Mouse (Mus musculus): ENCODE results near the gene Hdc. TPM values are rescaled to one million over a fixed set of nuclear protein-coding genes. Genes with fewer than 3 reads are reported as not detected.

The Hdc gene
- polyA plus RNA-seq, 1 experiment from 2014 or later: 2.1 TPM

DNA sequence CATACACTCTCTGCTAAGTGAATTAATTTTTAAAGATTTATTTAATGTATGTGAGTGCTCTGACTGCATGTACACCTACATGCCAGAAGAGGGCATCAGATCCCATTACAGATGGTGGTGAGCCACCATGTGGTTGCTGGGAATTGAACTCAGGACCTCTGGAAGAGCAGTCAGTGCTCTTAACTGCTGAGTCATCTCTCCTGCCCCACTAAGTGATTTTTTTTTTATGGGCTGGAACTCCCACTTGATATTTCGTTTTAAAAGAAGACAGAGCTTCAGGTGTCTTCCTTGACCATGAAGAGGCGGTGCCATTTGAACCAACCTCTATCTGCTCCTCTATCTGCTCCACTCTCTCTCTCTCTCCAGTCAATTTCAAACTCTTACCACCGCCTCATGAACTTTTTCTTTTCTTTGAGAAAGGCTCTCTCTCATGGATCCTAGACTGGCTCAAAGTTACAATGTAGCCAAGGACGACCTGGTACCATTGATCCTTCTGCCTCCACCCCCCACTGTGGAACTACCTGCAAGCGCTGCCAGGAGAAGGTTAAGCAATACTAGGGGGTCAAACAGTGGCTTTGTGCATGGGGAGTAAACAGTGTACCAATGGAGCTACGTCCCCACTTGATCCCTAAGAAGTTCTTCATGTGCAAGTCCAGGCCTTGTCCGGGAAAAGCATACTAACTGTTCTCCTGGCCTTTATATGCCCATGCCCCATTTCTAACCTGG is 22.6 kb downstream of the Hdc start:
- H3K27ac ChIP-seq: no peak overlapping the region
- DNase-seq (ENCODE audit: low spot score): no peak
- no peaks in the 10 kb centered on the region for H3K9me3 ChIP-seq
- no peaks in the 10 kb centered on the region for H3K36me3 ChIP-seq
- H3K27me3 ChIP-seq (ENCODE audit: insufficient read depth, poor library complexity, severe bottlenecking): no peaks in the 10 kb centered on the region
- H3K4me1 ChIP-seq (replicated peaks): peaks cover 4% of the 10 kb centered on the region; the same call in 1 of the 2 replicates
- WGBS: 92% methylated on average over 7 of the region's 7 CpGs
- no peak overlapping the region for H3K4me3 ChIP-seq

DNA sequence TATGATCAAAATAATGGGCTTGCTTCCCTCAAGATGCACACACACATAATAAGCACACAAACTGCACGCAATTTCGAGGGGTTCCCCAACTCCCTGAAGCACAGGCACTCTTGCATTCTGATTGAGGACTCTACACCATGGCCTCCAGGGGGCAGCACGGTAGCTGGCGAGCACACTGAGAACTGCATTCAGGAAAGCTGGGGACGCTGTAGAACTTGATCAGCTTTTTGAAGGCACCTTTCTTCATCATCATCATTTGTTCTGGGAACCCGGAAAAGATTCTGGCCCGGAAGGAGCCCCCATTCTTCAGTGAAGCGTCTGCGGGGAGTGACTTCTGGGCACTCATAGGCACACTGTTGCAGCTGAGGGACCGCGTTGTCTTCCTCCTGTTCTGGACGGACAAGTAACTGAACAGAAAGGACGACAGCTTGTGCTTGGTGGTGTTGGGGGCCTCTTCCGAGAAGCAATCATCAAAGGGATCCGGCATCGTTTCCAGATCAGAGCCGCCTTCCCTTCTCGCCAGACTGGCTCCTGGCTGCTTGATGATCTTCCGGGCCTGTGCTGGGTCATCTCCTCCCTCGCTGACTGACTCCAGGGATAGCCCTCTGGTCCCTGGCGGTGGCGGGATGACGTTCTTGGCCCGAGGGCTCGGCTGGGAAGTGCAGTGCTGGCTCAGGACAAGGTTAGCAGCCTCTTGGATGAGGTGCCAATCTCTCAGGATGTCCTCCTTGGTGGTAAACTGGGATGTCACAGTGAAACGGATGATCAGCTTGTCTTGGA is 25.1 kb downstream of the Hdc start:
- Histone ChIP-seq H3K27me3 (ENCODE audit: insufficient read depth, poor library complexity, severe bottlenecking) (no peaks in the 10 kb centered on the region), H3K4me3 (peak overlapping the region; percentile 42), H3K27ac (peak overlapping the region; percentile 67; the same call in 1 of the 2 replicates), H3K36me3 (no peaks in the 10 kb centered on the region), H3K4me1 (replicated peaks) (peaks cover 4% of the 10 kb centered on the region; the same call in 1 of the 2 replicates), H3K9me3 (no peaks in the 10 kb centered on the region)
- 31% methylated on average over 26 of the region's 26 CpGs for WGBS
- DNase-seq (ENCODE audit: low spot score): peak; percentile 71

DNA sequence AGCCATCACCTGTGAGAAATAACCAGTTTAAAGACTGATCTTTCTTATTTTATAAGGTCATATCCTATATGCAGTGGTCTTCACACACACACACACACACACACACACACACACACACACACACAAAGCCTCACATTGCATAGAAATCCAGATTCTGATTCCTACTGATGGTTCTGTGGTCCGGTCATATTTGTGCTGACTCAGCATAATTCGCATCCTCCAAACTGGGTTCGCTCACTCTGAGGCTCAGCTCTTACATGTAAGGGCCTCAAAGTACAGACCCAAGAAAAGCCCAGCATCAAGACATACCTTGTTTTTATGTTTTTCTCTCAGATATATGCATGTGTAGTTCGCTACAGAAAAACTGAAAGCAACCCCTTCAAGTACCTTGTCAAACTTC is 27.8 kb downstream of the Hdc start:
- H3K27me3 ChIP-seq (ENCODE audit: insufficient read depth, poor library complexity, severe bottlenecking): no peaks in the 10 kb centered on the region
- no peak for DNase-seq (ENCODE audit: low spot score)
- no peak overlapping the region for H3K4me3 ChIP-seq
- H3K36me3 ChIP-seq: no peaks in the 10 kb centered on the region
- WGBS: 95% methylated on average over 4 of the region's 4 CpGs
- no peak overlapping the region for H3K27ac ChIP-seq
- 0 out of 2 replicates have a peak, but pooled peaks cover 4% of the 10 kb centered on the region for H3K4me1 ChIP-seq (replicated peaks)
- H3K9me3 ChIP-seq: no peaks in the 10 kb centered on the region

DNA sequence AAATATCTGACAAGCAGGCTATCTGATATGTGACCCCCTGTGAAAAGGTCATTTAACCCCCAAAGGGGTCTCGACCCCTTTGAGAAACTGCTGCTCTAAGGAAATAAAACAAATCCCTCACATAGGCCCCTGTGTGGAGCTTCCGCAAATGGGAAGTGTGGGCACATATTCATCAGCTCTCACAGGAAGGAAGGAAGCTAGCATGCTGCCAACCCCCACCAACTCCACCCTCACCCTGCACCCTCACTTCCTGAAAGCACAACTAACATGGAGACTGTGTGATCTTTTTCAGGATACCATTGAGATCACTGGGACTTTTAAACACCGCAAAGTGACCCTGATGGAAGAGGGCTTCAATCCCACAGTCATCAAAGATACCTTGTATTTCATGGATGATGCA is 31.6 kb downstream of the Hdc start:
- no peak for DNase-seq (ENCODE audit: low spot score)
- Histone ChIP-seq H3K4me1 (replicated peaks) (no peaks in the 10 kb centered on the region), H3K27me3 (ENCODE audit: insufficient read depth, poor library complexity, severe bottlenecking) (no peaks in the 10 kb centered on the region), H3K4me3 (no peak overlapping the region), H3K27ac (no peak overlapping the region), H3K36me3 (no peaks in the 10 kb centered on the region), H3K9me3 (no peaks in the 10 kb centered on the region)
- 87% methylated on average over 3 of the region's 3 CpGs for WGBS

DNA sequence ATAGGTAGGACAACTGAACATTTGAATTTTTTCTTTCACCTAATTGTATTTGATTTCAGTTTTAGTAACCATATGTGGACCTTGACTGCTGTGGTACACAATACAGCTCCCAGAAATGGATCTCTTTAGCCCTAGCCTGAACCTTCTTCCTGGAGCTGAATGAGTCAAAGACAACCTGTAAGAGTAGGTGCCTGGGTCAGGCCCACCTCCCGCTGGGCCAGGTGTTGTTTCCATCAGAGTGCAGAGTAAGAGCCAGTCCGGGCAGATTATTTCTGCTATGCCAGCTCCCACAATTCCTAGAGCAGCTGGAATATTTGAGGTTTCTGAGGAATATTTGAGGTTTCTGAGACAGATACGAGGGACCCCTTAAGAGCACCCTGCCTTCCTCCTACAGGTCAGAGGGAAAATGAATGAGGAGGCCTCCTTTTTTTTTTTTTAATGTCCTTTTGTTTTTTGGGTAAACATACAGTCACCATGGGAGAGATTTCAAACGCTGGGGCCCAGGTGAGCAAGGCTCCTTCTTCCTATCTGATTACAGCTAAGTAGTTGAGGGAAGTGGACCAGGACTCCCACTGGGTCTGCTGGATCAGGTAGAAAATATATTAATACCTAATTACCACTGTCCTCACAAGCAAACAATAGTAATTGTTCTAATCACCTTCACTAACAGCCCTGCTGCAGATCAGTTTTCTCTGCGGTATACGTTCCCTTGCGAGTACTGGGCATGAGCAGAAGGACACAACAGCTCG is 34.3 kb downstream of the Hdc start:
- no peaks in the 10 kb centered on the region for H3K9me3 ChIP-seq
- H3K27me3 ChIP-seq (ENCODE audit: insufficient read depth, poor library complexity, severe bottlenecking): no peaks in the 10 kb centered on the region
- H3K27ac ChIP-seq: no peak overlapping the region
- no peak overlapping the region for H3K4me3 ChIP-seq
- H3K4me1 ChIP-seq (replicated peaks): no peaks in the 10 kb centered on the region
- H3K36me3 ChIP-seq: no peaks in the 10 kb centered on the region
- DNase-seq (ENCODE audit: low spot score): no peak
- 85% methylated on average over 8 of the region's 8 CpGs for WGBS

DNA sequence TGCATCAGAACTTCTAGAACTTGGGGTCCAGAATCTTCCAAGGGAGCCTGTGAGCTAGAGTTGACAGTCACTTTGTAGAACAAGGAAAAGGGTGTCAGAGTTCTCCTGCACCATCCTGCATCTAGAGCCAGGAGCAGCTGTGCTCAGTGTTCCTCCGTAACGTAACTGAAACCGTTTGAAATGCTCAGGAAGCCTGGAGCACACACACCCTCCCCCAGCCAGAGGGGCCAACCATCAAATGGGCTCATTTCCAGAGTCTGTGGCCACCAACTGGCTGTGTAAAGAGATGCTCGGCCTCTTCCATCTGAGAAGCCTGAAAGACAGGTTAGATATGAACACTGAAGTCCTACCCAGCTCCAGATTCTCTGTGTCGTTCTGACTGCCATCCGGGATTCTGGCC is 35.1 kb downstream of the Hdc start:
- Histone ChIP-seq H3K4me1 (replicated peaks) (no peaks in the 10 kb centered on the region), H3K27me3 (ENCODE audit: insufficient read depth, poor library complexity, severe bottlenecking) (no peaks in the 10 kb centered on the region), H3K27ac (no peak overlapping the region), H3K4me3 (no peak overlapping the region), H3K9me3 (no peaks in the 10 kb centered on the region), H3K36me3 (no peaks in the 10 kb centered on the region)
- DNase-seq (ENCODE audit: low spot score): no peak
- 77% methylated on average over 6 of the region's 6 CpGs for WGBS

DNA sequence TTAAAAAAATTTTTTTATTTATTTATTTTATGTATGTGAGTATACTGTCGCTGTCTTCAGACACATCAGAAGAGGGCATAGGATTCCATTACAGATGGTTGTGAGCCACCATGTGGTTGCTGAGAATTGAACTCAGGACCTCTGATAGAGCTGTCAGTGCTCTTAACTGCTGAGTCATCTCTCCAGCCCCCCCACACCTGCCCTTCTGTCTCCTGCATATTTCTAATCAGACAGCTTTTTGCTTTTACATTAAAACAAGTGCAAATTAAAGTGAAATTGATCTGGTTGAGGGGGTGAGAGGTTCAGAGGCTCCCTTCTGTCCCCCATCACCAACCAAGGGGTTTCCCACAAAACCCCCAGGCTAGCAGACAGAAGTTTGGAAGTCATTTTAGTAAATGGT is 39.8 kb downstream of the Hdc start:
- Histone ChIP-seq H3K27me3 (ENCODE audit: insufficient read depth, poor library complexity, severe bottlenecking) (no peaks in the 10 kb centered on the region), H3K27ac (no peak overlapping the region), H3K4me3 (no peak overlapping the region), H3K36me3 (no peaks in the 10 kb centered on the region), H3K4me1 (replicated peaks) (no peaks in the 10 kb centered on the region), H3K9me3 (no peaks in the 10 kb centered on the region)
- no peak for DNase-seq (ENCODE audit: low spot score)
- WGBS: 91% methylated on average over 1 of the region's 1 CpGs

DNA sequence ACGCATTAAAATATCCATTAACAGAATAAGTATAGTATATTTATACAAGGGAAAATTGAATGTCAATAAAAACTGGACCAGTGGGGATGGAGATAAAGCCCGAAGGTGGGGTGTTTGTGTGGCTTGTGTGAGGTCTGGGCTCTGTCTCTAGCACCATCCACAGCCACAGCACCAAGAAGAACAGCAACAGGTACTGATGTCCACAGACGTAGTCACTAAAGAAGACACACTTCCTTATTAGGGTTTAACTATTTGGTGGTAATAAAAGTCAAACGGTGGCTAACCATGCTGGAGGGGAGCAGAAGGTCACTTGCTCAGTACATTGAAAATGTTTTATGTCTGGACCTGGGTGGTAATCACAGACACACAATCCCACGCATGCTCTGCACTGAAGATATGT is 41.7 kb downstream of the Hdc start:
- no peaks in the 10 kb centered on the region for H3K27me3 ChIP-seq (ENCODE audit: insufficient read depth, poor library complexity, severe bottlenecking)
- no peaks in the 10 kb centered on the region for H3K36me3 ChIP-seq
- WGBS: 91% methylated on average over 5 of the region's 5 CpGs
- no peaks in the 10 kb centered on the region for H3K9me3 ChIP-seq
- H3K4me3 ChIP-seq: no peak overlapping the region
- no peaks in the 10 kb centered on the region for H3K4me1 ChIP-seq (replicated peaks)
- H3K27ac ChIP-seq: no peak overlapping the region
- DNase-seq (ENCODE audit: low spot score): no peak

DNA sequence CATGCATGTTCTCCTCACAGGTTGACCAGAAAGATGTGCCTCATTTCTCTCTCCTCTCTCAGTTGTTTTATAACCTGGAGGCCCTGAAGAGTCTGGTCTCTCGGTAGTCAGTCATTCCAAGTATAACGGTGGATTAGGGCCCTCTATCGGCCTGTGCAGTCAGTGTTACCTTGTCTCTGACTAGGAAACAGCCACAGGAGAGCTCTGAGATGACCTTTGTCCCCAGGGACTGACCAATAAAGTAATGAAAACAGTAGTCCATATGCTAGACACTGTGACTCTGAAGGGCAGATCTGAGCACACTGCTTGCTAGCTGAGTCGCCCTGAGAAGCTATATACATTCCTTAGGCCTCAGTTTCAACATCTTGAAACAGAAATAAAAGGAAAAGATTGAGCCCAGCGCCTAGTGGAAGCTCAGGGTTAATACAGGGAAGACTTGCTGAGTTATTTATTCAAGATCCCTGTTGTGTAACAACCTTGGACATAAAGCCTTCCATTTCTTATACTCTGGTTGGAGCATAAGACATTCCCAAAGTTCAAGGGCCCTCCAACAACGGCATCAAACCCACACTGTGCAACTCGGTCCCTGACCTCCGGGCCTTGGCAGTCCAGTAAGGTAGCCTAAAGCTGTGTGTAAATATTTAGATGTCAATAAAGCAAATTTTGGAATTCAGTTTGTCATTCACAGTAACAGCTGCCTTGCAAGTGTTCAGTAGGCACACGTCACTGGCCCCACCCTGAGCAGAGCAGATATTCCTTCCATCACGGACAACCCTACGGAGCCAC is 43.5 kb downstream of the Hdc start:
- peaks cover 7% of the 10 kb centered on the region; the same call in 1 of the 2 replicates for H3K9me3 ChIP-seq
- no peak overlapping the region for H3K27ac ChIP-seq
- no peak for DNase-seq (ENCODE audit: low spot score)
- no peaks in the 10 kb centered on the region for H3K4me1 ChIP-seq (replicated peaks)
- H3K27me3 ChIP-seq (ENCODE audit: insufficient read depth, poor library complexity, severe bottlenecking): no peaks in the 10 kb centered on the region
- 82% methylated on average over 11 of the region's 11 CpGs for WGBS
- no peaks in the 10 kb centered on the region for H3K36me3 ChIP-seq
- no peak overlapping the region for H3K4me3 ChIP-seq

DNA sequence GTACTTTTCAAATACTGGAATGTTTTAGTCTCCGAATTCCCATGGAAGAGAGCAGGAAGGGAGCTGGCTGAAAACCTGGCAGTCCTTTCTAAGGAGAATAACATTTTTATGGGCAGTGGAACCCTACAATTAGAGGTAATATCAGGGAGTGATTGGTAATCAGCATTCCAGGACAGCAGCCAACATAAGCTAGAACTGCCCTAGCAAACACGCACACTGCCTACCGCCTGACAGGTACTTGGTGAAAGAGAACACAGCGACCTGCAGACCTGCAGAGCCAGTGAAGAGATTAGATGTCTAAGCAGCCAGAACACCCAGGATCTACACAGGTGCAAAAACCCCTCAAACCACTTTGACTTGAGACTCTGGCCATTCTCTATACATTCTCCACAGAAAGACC is 46.4 kb downstream of the Hdc start:
- H3K27ac ChIP-seq: no peak overlapping the region

DNA sequence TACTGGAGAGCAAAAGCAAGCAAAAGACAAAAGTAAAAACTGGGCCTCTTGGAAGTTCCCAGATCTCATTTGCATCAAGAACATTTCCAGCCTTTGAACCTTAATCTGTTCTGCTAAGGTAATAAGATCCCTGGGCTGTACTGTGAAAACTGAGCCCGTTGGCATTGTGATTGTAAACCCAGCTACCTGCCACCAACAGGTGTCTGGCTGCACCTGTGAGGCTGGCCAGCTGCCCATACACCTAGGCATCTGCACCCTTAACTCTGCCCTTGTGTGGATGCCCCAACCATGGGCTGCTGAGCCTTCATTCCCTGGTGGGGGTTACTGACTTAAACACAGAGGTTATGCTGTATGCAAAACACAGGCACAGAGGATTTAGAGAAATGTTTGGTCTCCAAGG is 46.9 kb downstream of the Hdc start:
- Histone ChIP-seq H3K36me3 (no peaks in the 10 kb centered on the region), H3K9me3 (peaks cover 8% of the 10 kb centered on the region; the same call in 1 of the 2 replicates), H3K27ac (no peak overlapping the region), H3K27me3 (ENCODE audit: insufficient read depth, poor library complexity, severe bottlenecking) (no peaks in the 10 kb centered on the region), H3K4me3 (no peak overlapping the region), H3K4me1 (replicated peaks) (no peaks in the 10 kb centered on the region)
- no peak for DNase-seq (ENCODE audit: low spot score)
- 75% methylated on average over 1 of the region's 1 CpGs for WGBS

More for the DNA sequence above, 46.4 kb downstream of the Hdc start:
- Histone ChIP-seq H3K4me3 (no peak overlapping the region), H3K9me3 (peaks cover 8% of the 10 kb centered on the region; the same call in 1 of the 2 replicates), H3K4me1 (replicated peaks) (no peaks in the 10 kb centered on the region), H3K27me3 (ENCODE audit: insufficient read depth, poor library complexity, severe bottlenecking) (no peaks in the 10 kb centered on the region), H3K36me3 (no peaks in the 10 kb centered on the region)
- no peak for DNase-seq (ENCODE audit: low spot score)
- whole genome bisulfite sequencing: 82% methylated on average over 4 of the region's 4 CpGs

DNA sequence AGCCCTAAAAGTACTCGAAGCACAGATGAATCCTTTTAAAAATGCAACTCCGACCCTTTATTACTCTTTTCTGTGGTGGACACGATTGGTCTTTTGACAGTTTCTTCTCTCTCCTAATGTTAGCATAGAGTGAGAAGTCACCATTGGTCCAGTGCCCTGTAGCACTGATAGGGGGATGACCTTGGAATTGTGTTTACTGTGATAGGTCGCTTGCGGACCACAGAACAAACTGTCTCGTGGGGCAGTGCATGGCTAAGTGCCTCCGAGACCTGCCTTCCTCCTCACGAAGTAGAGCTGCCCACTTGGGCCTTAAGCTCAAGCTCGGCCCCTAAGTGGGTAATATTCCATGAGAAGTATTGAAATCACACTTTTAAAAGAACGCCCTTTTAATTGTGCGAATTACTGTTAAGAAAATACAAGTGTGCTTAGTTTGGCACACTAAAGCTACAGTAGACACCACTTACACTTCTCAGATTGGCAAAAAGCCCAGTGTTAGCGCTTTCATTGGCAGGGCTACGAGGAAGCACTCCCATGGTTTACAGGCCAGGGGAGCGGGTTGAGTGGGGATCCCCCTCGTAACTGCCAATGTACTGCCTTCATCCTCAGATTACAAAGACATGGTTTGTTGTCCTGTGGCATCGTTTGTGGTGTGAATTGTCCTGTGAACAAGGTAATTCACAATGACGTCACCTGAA is 55.5 kb downstream of the Hdc start:
- no peak for DNase-seq (ENCODE audit: low spot score)
- Histone ChIP-seq H3K4me1 (replicated peaks) (no peaks in the 10 kb centered on the region), H3K36me3 (no peaks in the 10 kb centered on the region), H3K27me3 (ENCODE audit: insufficient read depth, poor library complexity, severe bottlenecking) (no peaks in the 10 kb centered on the region), H3K9me3 (no peaks in the 10 kb centered on the region), H3K4me3 (no peak overlapping the region), H3K27ac (no peak overlapping the region)
- WGBS: 88% methylated on average over 17 of the region's 17 CpGs

Measured in hindbrain, embryonic 10.5 days (tissue).